Mouse (Mus musculus): ENCODE measurements around the gene Vezf1. TPM values are rescaled to one million over a fixed set of nuclear protein-coding genes. Genes with fewer than 3 reads are reported as not detected.

Vezf1 gene
- polyA plus RNA-seq, 1 experiment, result 9.8 TPM

- no peak for DNase-seq (ENCODE audit: low read depth, low spot score)
Measured at GRCm38 (mm10) chr11:88117356-88118090, 49.4 kb downstream of the Vezf1 start.

GRCm38 (mm10) chr11:88118091-88118440 lies 50.0 kb downstream of the Vezf1 start:
- DNase-seq (ENCODE audit: low read depth, low spot score), result no peak
- 51% methylated on average over 6 of the region's 6 CpGs for WGBS

More at GRCm38 (mm10) chr11:88117356-88118090, 49.4 kb downstream of the Vezf1 start:
- 19% methylated on average over 10 of the region's 10 CpGs for WGBS

- WGBS, result 20% methylated on average over 8 of the region's 8 CpGs
- no peak for DNase-seq (ENCODE audit: low read depth, low spot score)
Measured at GRCm38 (mm10) chr11:88118817-88119642, 51.0 kb downstream of the Vezf1 start.

GRCm38 (mm10) chr11:88122545-88122944 lies 54.5 kb downstream of the Vezf1 start:
- WGBS, result 71% methylated on average over 5 of the region's 5 CpGs

GRCm38 (mm10) chr11:88123021-88123420 lies 54.9 kb downstream of the Vezf1 start:
- 74% methylated on average over 5 of the region's 5 CpGs for WGBS
- DNase-seq (ENCODE audit: low read depth, low spot score), result no peak

More at GRCm38 (mm10) chr11:88122545-88122944, 54.5 kb downstream of the Vezf1 start:
- no peak for DNase-seq (ENCODE audit: low read depth, low spot score)

- DNase-seq (ENCODE audit: low read depth, low spot score), result no peak
- WGBS, result 56% methylated on average over 6 of the region's 6 CpGs
Measured at GRCm38 (mm10) chr11:88123731-88124130, 55.7 kb downstream of the Vezf1 start.

- 88% methylated on average over 7 of the region's 7 CpGs for WGBS
- DNase-seq (ENCODE audit: low read depth, low spot score), result no peak
Measured at GRCm38 (mm10) chr11:88125483-88125882, 57.4 kb downstream of the Vezf1 start.

GRCm38 (mm10) chr11:88126306-88126793 lies 58.3 kb downstream of the Vezf1 start:
- no peak for DNase-seq (ENCODE audit: low read depth, low spot score)
- 54% methylated on average over 5 of the region's 5 CpGs for WGBS

GRCm38 (mm10) chr11:88128461-88128860 lies 60.4 kb downstream of the Vezf1 start:
- DNase-seq (ENCODE audit: low read depth, low spot score), result no peak
- 92% methylated on average over 9 of the region's 9 CpGs for WGBS

GRCm38 (mm10) chr11:88129281-88129680 lies 61.2 kb downstream of the Vezf1 start:
- 94% methylated on average over 3 of the region's 3 CpGs for WGBS
- no peak for DNase-seq (ENCODE audit: low read depth, low spot score)

GRCm38 (mm10) chr11:88129935-88130334 lies 61.9 kb downstream of the Vezf1 start:
- WGBS, result 96% methylated on average over 10 of the region's 10 CpGs
- DNase-seq (ENCODE audit: low read depth, low spot score), result no peak

- DNase-seq (ENCODE audit: low read depth, low spot score), result no peak
- WGBS, result 58% methylated on average over 8 of the region's 8 CpGs
Measured at GRCm38 (mm10) chr11:88131847-88132246, 63.8 kb downstream of the Vezf1 start.

Other genes with a start within 250 kb of the Vezf1 start
- gene Lpo, start 240.0 kb upstream of the Vezf1 start, polyA plus RNA-seq (2012; rRNA removed), result 0.07 and 0.17 TPM in 2 replicates
- 9.0 and 9.9 TPM in 2 replicates for gene Mks1, start 215.1 kb upstream of the Vezf1 start, polyA plus RNA-seq (2012; rRNA removed)
- 0.20 and 0.26 TPM in 2 replicates for gene Epx, start 192.7 kb upstream of the Vezf1 start, polyA plus RNA-seq (2012; rRNA removed)
- gene Olfr462, start 176.0 kb upstream of the Vezf1 start, polyA plus RNA-seq (2012; rRNA removed), result not detected in 2 replicates
- not detected in 2 replicates for gene Olfr463, start 170.9 kb upstream of the Vezf1 start, polyA plus RNA-seq (2012; rRNA removed)
- not detected in 2 replicates for gene Olfr464, start 147.3 kb upstream of the Vezf1 start, polyA plus RNA-seq (2012; rRNA removed)
- 71.1 and 101 TPM in 2 replicates for gene Dynll2, start 80.7 kb upstream of the Vezf1 start, polyA plus RNA-seq (2012; rRNA removed)
- 54.8 and 81.0 TPM in 2 replicates for gene Srsf1, start 20.9 kb upstream of the Vezf1 start, polyA plus RNA-seq (2012; rRNA removed)
- 11.2 and 13.0 TPM in 2 replicates for gene Cuedc1, start 29.8 kb downstream of the Vezf1 start, polyA plus RNA-seq (2012; rRNA removed)
- 40.1 and 40.8 TPM in 2 replicates for gene Mrps23, start 136.1 kb downstream of the Vezf1 start, polyA plus RNA-seq (2012; rRNA removed)
- not detected in 2 replicates for gene Ccdc182, start 225.8 kb downstream of the Vezf1 start, polyA plus RNA-seq (2012; rRNA removed)